Mouse (Mus musculus): ENCODE data around the gene Lrwd1. TPM values are rescaled to one million over a fixed set of nuclear protein-coding genes. Genes with fewer than 3 reads are reported as not detected.
"Not testable (repeated sequence)": the region's sequence is repeated elsewhere in the genome, so short reads cannot be mapped to it uniquely, and the experiment has no call there.

Gene Lrwd1
- total and polyA plus RNA-seq, 2 experiments from 2014 or later: 16.8 to 35.8 TPM

DNA sequence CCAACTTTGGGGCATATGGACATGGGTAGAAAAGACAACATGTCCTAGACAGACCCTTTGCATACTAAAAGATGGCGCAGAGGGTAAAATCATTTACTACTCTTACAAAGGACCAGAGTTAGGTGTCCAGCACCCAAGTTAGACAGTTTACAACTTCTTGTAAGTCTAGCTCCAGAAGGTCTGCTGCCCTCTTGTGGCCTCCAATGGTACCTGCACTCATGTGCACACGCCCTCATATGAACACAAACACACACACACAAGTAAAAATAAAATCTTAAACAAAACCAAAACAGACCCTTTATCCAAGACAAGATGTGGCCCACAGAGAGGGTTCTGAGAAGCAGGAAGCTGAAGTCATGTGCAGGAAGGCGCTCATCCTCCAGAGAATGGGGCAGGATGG is 32.2 kb upstream of the Lrwd1 start:
- Histone ChIP-seq H3K4me2 (ENCODE audit: low read depth, low read length) (no peak overlapping the region), H3K36me3 (ENCODE audit: insufficient read depth, low read length) (no peaks in the 10 kb centered on the region), H3K9ac (replicated peaks; ENCODE audit: low read length) (no peak overlapping the region), H3K4me1 (ENCODE audit: insufficient read depth, low read length) (no peaks in the 10 kb centered on the region; the same call in 1 of the 2 replicates), H3K27me3 (ENCODE audit: insufficient read depth, low read length) (no peaks in the 10 kb centered on the region), H3K9me3 (ENCODE audit: low read length) (no peaks in the 10 kb centered on the region), H3K4me3 (ENCODE audit: low read length) (no peak overlapping the region), H3K27ac (no peak overlapping the region)
- peak; percentile 47 for TF ChIP-seq CTCF (IDR thresholded peaks at IDR 0.05; ENCODE audit: low read depth)
- DNase-seq (ENCODE audit: low spot score): no peak
- ATAC-seq: no peak
- WGBS: 97% methylated on average over 3 of the region's 3 CpGs

DNA sequence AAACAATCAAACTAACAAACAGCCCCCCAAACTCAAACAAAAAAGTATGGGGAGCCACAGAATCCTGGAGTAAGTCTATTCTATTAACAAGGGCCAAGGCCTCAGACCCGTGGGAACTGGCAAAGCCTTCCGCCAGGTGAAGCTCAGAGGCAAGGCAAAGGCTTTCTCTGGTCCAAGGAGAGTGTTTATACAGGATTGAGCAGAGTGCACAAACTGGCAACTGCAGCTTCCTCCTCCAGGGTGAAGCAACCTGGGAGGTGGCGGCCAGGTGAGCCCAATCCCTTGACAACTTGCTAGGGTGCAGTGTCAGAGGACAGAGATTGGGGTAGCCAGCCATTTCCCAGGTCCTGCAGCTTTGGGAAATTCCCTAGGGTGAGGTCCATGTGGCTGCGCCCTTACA is 31.4 kb upstream of the Lrwd1 start:
- ATAC-seq (no peak), DNase-seq (ENCODE audit: low spot score) (no peak)
- Histone ChIP-seq H3K4me1 (ENCODE audit: insufficient read depth, low read length) (no peaks in the 10 kb centered on the region; the same call in 1 of the 2 replicates), H3K9me3 (ENCODE audit: low read length) (no peaks in the 10 kb centered on the region), H3K27ac (no peak overlapping the region), H3K36me3 (ENCODE audit: insufficient read depth, low read length) (no peaks in the 10 kb centered on the region), H3K4me3 (ENCODE audit: low read length) (no peak overlapping the region), H3K9ac (replicated peaks; ENCODE audit: low read length) (no peak overlapping the region), H3K4me2 (ENCODE audit: low read depth, low read length) (no peak overlapping the region), H3K27me3 (ENCODE audit: insufficient read depth, low read length) (no peaks in the 10 kb centered on the region)
- WGBS: 93% methylated on average over 4 of the region's 4 CpGs
- TF ChIP-seq CTCF (IDR thresholded peaks at IDR 0.05; ENCODE audit: low read depth): no peak

GRCm38 (mm10) chr5:136165246-136165645 is 29.4 kb upstream of the Lrwd1 start:
- H3K9ac ChIP-seq (replicated peaks; ENCODE audit: low read length): no peak overlapping the region
- DNase-seq (ENCODE audit: low spot score) (peak; percentile 27), ATAC-seq (0 out of 2 replicates have a peak, but pooled peaks have one; percentile 15)
- peak overlapping the region; percentile 52 for H3K27ac ChIP-seq
- no peak overlapping the region for H3K4me3 ChIP-seq (ENCODE audit: low read length)
- 0 out of 2 replicates have a peak, but pooled peaks have one; percentile 4 for TF ChIP-seq CTCF (IDR thresholded peaks at IDR 0.05; ENCODE audit: low read depth)
- WGBS: 64% methylated on average over 8 of the region's 8 CpGs
- no peaks in the 10 kb centered on the region for H3K9me3 ChIP-seq (ENCODE audit: low read length)
- H3K4me2 ChIP-seq (ENCODE audit: low read depth, low read length): no peak overlapping the region
- H3K4me1 ChIP-seq (ENCODE audit: insufficient read depth, low read length): no peaks in the 10 kb centered on the region; the same call in 1 of the 2 replicates
- 0 out of 2 replicates have a peak, but pooled peaks cover 7% of the 10 kb centered on the region for H3K36me3 ChIP-seq (ENCODE audit: insufficient read depth, low read length)
- no peaks in the 10 kb centered on the region for H3K27me3 ChIP-seq (ENCODE audit: insufficient read depth, low read length)

GRCm38 (mm10) chr5:136163807-136164474 is 28.1 kb upstream of the Lrwd1 start:
- no peaks in the 10 kb centered on the region for H3K4me1 ChIP-seq (ENCODE audit: insufficient read depth, low read length)
- WGBS: 50% methylated on average over 11 of the region's 11 CpGs
- H3K4me3 ChIP-seq (ENCODE audit: low read length): no peak overlapping the region
- DNase-seq (ENCODE audit: low spot score): peak; percentile 71
- peak; percentile 74 for ATAC-seq
- H3K9me3 ChIP-seq (ENCODE audit: low read length): no peaks in the 10 kb centered on the region
- TF ChIP-seq CTCF (IDR thresholded peaks at IDR 0.05; ENCODE audit: low read depth): no peak
- H3K27me3 ChIP-seq (ENCODE audit: insufficient read depth, low read length): no peaks in the 10 kb centered on the region
- no peak overlapping the region for H3K27ac ChIP-seq
- no peak overlapping the region for H3K4me2 ChIP-seq (ENCODE audit: low read depth, low read length)
- 0 out of 2 replicates have a peak, but pooled peaks cover 7% of the 10 kb centered on the region for H3K36me3 ChIP-seq (ENCODE audit: insufficient read depth, low read length)
- H3K9ac ChIP-seq (replicated peaks; ENCODE audit: low read length): no peak overlapping the region

DNA sequence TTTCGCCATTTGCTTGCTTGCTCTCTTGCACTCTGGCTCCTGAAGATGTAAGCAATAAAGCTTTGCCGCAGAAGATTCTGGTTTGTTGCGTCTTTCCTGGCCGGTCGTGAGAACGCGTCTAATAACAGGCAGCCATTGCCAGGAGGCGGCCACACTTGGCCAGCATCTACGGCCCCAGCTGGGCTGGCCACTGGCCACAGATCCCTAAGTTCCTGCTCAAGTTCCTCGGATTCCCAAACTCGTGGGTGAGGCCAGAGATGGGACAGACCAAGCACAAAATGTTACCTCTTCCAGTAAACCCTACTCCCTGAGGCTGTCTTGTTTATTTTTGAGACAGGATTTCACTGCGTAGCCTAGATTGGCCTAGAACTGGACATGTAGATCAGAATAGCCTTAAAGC is 24.2 kb upstream of the Lrwd1 start:
- not testable (repeated sequence) for H3K27me3 ChIP-seq (ENCODE audit: insufficient read depth, low read length); H3K9ac ChIP-seq (replicated peaks; ENCODE audit: low read length); H3K4me2 ChIP-seq (ENCODE audit: low read depth, low read length); H3K36me3 ChIP-seq (ENCODE audit: insufficient read depth, low read length); H3K27ac ChIP-seq; H3K9me3 ChIP-seq (ENCODE audit: low read length); DNase-seq (ENCODE audit: low spot score); H3K4me1 ChIP-seq (ENCODE audit: insufficient read depth, low read length); ATAC-seq; H3K4me3 ChIP-seq (ENCODE audit: low read length)
- WGBS: 80% methylated on average over 11 of the region's 12 CpGs

DNA sequence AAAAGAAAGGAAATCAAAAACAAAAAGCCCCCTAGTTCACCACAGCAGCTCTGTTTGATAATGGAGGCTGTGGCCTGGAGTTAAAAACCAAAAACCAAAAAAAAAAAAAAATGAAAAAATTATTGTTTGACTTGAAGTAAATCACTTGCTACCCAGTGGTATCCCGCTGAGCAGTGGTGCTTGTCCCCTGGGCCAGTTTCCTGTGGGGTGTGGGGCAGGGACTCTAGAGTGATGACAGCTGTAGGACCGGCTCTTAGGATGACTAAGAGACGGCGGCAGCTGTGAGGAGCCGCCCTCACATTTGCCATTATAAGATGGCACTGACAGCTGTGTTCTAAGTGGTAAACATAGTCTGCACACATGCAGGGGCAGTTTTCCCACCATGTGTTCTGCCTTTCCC is 19.5 kb upstream of the Lrwd1 start:
- WGBS: 78% methylated on average over 5 of the region's 5 CpGs
- H3K9me3 ChIP-seq (ENCODE audit: low read length): no peaks in the 10 kb centered on the region

DNA sequence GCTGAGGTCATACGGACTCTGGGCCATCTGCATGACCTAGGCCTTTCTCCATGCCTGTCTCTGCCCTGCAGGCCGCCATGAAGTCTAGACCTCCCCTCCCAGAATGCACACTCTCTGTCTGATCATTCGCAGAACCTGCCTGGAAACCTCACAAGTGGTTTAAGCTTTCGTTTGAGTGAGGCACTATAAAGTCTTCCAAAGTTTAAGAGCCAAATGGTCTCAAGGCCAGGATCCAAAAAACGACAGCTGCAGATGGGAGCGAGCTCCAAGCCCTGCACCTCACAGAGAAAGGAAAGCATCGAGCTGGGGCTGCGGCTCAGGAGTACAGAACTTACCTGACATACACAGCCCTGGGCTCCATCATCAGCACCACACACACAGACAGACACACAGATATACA is 16.5 kb upstream of the Lrwd1 start:
- no peak for ATAC-seq
- H3K27ac ChIP-seq: no peak overlapping the region
- no peaks in the 10 kb centered on the region for H3K27me3 ChIP-seq (ENCODE audit: insufficient read depth, low read length)
- no peaks in the 10 kb centered on the region for H3K36me3 ChIP-seq (ENCODE audit: insufficient read depth, low read length)
- 67% methylated on average over 8 of the region's 8 CpGs for WGBS
- no peaks in the 10 kb centered on the region for H3K4me1 ChIP-seq (ENCODE audit: insufficient read depth, low read length)
- H3K9ac ChIP-seq (replicated peaks; ENCODE audit: low read length): no peak overlapping the region
- DNase-seq (ENCODE audit: low spot score): no peak
- no peak for TF ChIP-seq CTCF (IDR thresholded peaks at IDR 0.05; ENCODE audit: low read depth)
- H3K4me3 ChIP-seq (ENCODE audit: low read length): no peak overlapping the region
- H3K9me3 ChIP-seq (ENCODE audit: low read length): no peaks in the 10 kb centered on the region
- H3K4me2 ChIP-seq (ENCODE audit: low read depth, low read length): no peak overlapping the region

More for the DNA sequence above, 19.5 kb upstream of the Lrwd1 start:
- H3K4me1 ChIP-seq (ENCODE audit: insufficient read depth, low read length): no peaks in the 10 kb centered on the region
- H3K27me3 ChIP-seq (ENCODE audit: insufficient read depth, low read length): no peaks in the 10 kb centered on the region
- DNase-seq (ENCODE audit: low spot score) (no peak), ATAC-seq (no peak)
- H3K4me3 ChIP-seq (ENCODE audit: low read length): no peak overlapping the region
- no peak for TF ChIP-seq CTCF (IDR thresholded peaks at IDR 0.05; ENCODE audit: low read depth)
- no peak overlapping the region for H3K27ac ChIP-seq
- no peak overlapping the region for H3K9ac ChIP-seq (replicated peaks; ENCODE audit: low read length)
- H3K4me2 ChIP-seq (ENCODE audit: low read depth, low read length): no peak overlapping the region
- no peaks in the 10 kb centered on the region for H3K36me3 ChIP-seq (ENCODE audit: insufficient read depth, low read length)

GRCm38 (mm10) chr5:136149134-136149576 is 13.3 kb upstream of the Lrwd1 start:
- not testable (repeated sequence) for H3K9me3 ChIP-seq (ENCODE audit: low read length); ATAC-seq; H3K27ac ChIP-seq; H3K4me1 ChIP-seq (ENCODE audit: insufficient read depth, low read length); H3K9ac ChIP-seq (replicated peaks; ENCODE audit: low read length); H3K4me3 ChIP-seq (ENCODE audit: low read length); DNase-seq (ENCODE audit: low spot score); H3K36me3 ChIP-seq (ENCODE audit: insufficient read depth, low read length); H3K4me2 ChIP-seq (ENCODE audit: low read depth, low read length); H3K27me3 ChIP-seq (ENCODE audit: insufficient read depth, low read length)
- WGBS: 75% methylated on average over 5 of the region's 5 CpGs
